Mouse (Mus musculus) liver, adult 2 months (tissue): ENCODE data around the gene Gm20388.

Experiments used
- CTCF ChIP-seq: fragments of 200-500 bp; IDR thresholded peaks from 2 replicates; pipeline ENCODE4 v1.5.1; 2011; ENCODE audit warnings: low read depth, low read length, control low read depth
- POLR2A ChIP-seq: fragments of 200-500 bp; IDR thresholded peaks from 2 replicates; pipeline ENCODE4 v1.6.1; 2011; ENCODE audit warnings: low read length, control low read depth; ENCODE audit not compliant: insufficient read depth; ENCODE audit errors: extremely low read depth

- TF ChIP-seq CTCF = peak; percentile 31
- TF ChIP-seq POLR2A = no peak
These were observed 1400.6 kb downstream of the Gm20388 start for GRCm38 (mm10) chr8:121310976-121311819.
